Mouse (Mus musculus) neural tube, embryonic 15.5 days (tissue): ENCODE results near the gene Znhit2. TPM values are rescaled to one million over a fixed set of nuclear protein-coding genes. Genes with fewer than 3 reads are reported as not detected.

Experiments used
- microRNA-seq: library from miRNA; unstranded; fragments of <30 nt; microRNA quantifications from one replicate; pipeline ENCODE4, GENCODE M21; 2017
- polyA plus RNA-seq: library from polyadenylated mRNA; unstranded; fragments of >200 nt; fragmentation: Nextera tagmentation; extraction: Ambion mirVana; gene quantifications from 2 replicates; pipeline ENCODE4 v1.2.1, GENCODE M21; 2015

The Znhit2 gene
- polyA plus RNA-seq, 1 experiment from 2014 or later, result 30.4 TPM

Small RNAs within 50 kb of the gene (microRNA-seq; reads per million reads assigned to microRNA genes)
- gene Mir6988, result 0.87 reads per million

Other genes with a start within 250 kb of the Znhit2 start
- gene Frmd8, start 185.9 kb upstream of the Znhit2 start, polyA plus RNA-seq, result 13.8 and 23.4 TPM in 2 replicates
- gene Slc25a45, start 183.4 kb upstream of the Znhit2 start, polyA plus RNA-seq, result 2.0 and 3.9 TPM in 2 replicates
- 8.9 and 10.0 TPM in 2 replicates for gene Tigd3, start 167.0 kb upstream of the Znhit2 start, polyA plus RNA-seq
- 95.7 and 115 TPM in 2 replicates for gene Dpf2, start 148.2 kb upstream of the Znhit2 start, polyA plus RNA-seq
- 19.3 and 20.9 TPM in 2 replicates for gene Cdc42ep2, start 136.4 kb upstream of the Znhit2 start, polyA plus RNA-seq
- 19.9 and 34.3 TPM in 2 replicates for gene Pola2, start 97.0 kb upstream of the Znhit2 start, polyA plus RNA-seq
- gene Slc22a20, start 75.0 kb upstream of the Znhit2 start, polyA plus RNA-seq, result not detected in 2 replicates
- 6.4 and 12.3 TPM in 2 replicates for gene Capn1, start 45.3 kb upstream of the Znhit2 start, polyA plus RNA-seq
- 31.4 and 34.3 TPM in 2 replicates for gene Syvn1, start 14.6 kb upstream of the Znhit2 start, polyA plus RNA-seq
- 60.1 and 66.9 TPM in 2 replicates for gene Mrpl49, start 3.4 kb upstream of the Znhit2 start, polyA plus RNA-seq
- gene Fau, start 3.3 kb upstream of the Znhit2 start, polyA plus RNA-seq, result 522 and 591 TPM in 2 replicates
- gene Tm7sf2, start 7.2 kb downstream of the Znhit2 start, polyA plus RNA-seq, result 51.2 and 61.6 TPM in 2 replicates
- 80.8 and 83.8 TPM in 2 replicates for gene Vps51, start 16.0 kb downstream of the Znhit2 start, polyA plus RNA-seq
- not detected in 2 replicates for gene Tmem262, start 18.8 kb downstream of the Znhit2 start, polyA plus RNA-seq
- 0.96 and 1.5 TPM in 2 replicates for gene Gm28374, start 21.1 kb downstream of the Znhit2 start, polyA plus RNA-seq
- gene Zfpl1, start 23.8 kb downstream of the Znhit2 start, polyA plus RNA-seq, result 78.3 and 78.4 TPM in 2 replicates
- gene Cdca5, start 23.8 kb downstream of the Znhit2 start, polyA plus RNA-seq, result 4.9 and 15.5 TPM in 2 replicates
- not detected in 2 replicates for gene AC131692.1, start 33.2 kb downstream of the Znhit2 start, polyA plus RNA-seq
- 0.42 and 4.1 TPM in 2 replicates for gene Naaladl1, start 44.6 kb downstream of the Znhit2 start, polyA plus RNA-seq
- gene Sac3d1, start 57.5 kb downstream of the Znhit2 start, polyA plus RNA-seq, result 52.7 and 53.4 TPM in 2 replicates
- 59.6 and 62.2 TPM in 2 replicates for gene Snx15, start 67.1 kb downstream of the Znhit2 start, polyA plus RNA-seq
- 0.42 TPM in 1 of 2 replicates, not detected in the other for gene Batf2, start 79.8 kb downstream of the Znhit2 start, polyA plus RNA-seq
- 139 and 157 TPM in 2 replicates for gene Arl2, start 80.4 kb downstream of the Znhit2 start, polyA plus RNA-seq
- gene Majin, start 123.2 kb downstream of the Znhit2 start, polyA plus RNA-seq, result not detected in 2 replicates
- gene Gpha2, start 165.2 kb downstream of the Znhit2 start, polyA plus RNA-seq, result 0.75 TPM in 1 of 2 replicates, not detected in the other
- 127 and 156 TPM in 2 replicates for gene Ppp2r5b, start 174.7 kb downstream of the Znhit2 start, polyA plus RNA-seq
- 12.5 and 12.9 TPM in 2 replicates for gene Atg2a, start 180.5 kb downstream of the Znhit2 start, polyA plus RNA-seq
- 80.6 and 87.7 TPM in 2 replicates for gene Ehd1, start 215.5 kb downstream of the Znhit2 start, polyA plus RNA-seq
- gene Cdc42bpg, start 245.3 kb downstream of the Znhit2 start, polyA plus RNA-seq, result 0.33 and 0.36 TPM in 2 replicates